Mouse (Mus musculus): ENCODE measurements around the gene Amd1. TPM values are rescaled to one million over a fixed set of nuclear protein-coding genes. Genes with fewer than 3 reads are reported as not detected.
"Not testable (repeated sequence)": the region's sequence is repeated elsewhere in the genome, so short reads cannot be mapped to it uniquely, and the experiment has no call there.

Gene Amd1
- polyA plus RNA-seq, 1 experiment: 18.4 TPM

DNA sequence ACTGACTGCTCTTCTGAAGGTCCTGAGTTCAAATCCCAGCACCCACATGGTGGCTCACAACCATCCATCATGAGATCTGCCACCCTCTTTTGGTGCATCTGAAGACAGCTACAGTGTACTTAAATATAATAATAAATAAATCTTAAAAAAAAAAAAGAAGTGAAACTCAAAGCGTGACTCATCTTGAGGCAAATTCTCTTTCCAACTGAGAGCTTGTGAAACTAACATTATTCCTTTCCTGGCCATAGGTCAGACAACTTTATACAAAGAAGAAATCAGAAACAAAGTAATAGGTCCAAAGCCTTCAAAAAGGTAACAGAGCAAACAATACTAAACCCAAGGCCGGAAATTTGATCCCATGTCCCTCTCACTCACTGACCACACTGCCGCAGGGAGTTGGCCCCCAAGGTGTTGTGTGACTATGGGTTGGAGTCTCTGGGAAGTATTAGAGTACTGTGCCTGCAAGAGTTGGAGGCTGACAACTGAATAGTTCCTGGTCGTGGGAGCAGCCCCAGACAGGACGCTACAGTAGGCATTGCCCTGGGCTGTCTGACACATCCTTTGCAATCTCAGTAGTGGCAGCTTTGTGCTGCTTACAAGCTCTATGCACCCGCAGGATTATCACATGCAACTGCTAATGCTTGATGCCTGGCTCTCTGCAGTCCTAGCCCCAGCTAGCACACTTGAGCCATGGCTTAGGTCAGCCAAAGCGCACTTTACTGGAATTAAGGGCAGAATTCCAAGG lies 15.0 kb upstream of the Amd1 start:
- H3K27ac ChIP-seq (ENCODE audit: insufficient read depth, low read depth, low read length): no peak overlapping the region
- 0 out of 2 replicates have a peak, but pooled peaks cover 4% of the 10 kb centered on the region for H3K4me1 ChIP-seq (ENCODE audit: control insufficient read depth, insufficient read depth, low read length)
- no peaks in the 10 kb centered on the region for H3K27me3 ChIP-seq (replicated peaks; ENCODE audit: control insufficient read depth, insufficient read depth, low read length)
- peak; percentile 32 for DNase-seq
- no peak overlapping the region for H3K4me3 ChIP-seq (ENCODE audit: insufficient read depth, low read depth, low read length)
- H3K36me3 ChIP-seq (ENCODE audit: control insufficient read depth, insufficient read depth, low read length): no peaks in the 10 kb centered on the region
- no peak for TF ChIP-seq CTCF (conservative IDR thresholded peaks at IDR 0.05; ENCODE audit: insufficient read depth, insufficient read length, low read depth, low read length)
- TF ChIP-seq POLR2A (IDR thresholded peaks at IDR 0.05; ENCODE audit: low read depth, low read length): no peak
- 51% methylated on average over 7 of the region's 7 CpGs for WGBS

DNA sequence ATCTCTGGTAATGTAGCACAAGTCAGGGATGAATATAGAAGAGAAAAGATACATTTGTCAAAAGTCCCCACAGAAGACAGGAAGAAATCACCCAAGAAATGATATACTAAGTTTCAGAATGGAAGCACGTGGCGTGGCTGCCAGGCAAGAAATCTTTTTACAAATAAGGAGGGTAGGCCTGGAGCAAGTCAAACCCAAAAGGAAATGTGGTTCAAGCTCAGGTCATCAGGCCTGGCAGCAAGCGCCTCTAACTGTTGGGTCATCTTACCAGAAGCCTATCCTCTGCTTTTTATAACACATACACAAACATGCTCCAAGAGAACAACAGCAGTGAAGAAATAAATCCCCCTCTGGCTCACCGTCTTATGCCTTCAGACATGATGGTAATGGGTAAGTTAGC lies 10.8 kb upstream of the Amd1 start:
- TF ChIP-seq CTCF (conservative IDR thresholded peaks at IDR 0.05; ENCODE audit: insufficient read depth, insufficient read length, low read depth, low read length): no peak
- TF ChIP-seq POLR2A (IDR thresholded peaks at IDR 0.05; ENCODE audit: low read depth, low read length): no peak
- H3K27ac ChIP-seq (ENCODE audit: insufficient read depth, low read depth, low read length): no peak overlapping the region
- no peak for DNase-seq
- H3K27me3 ChIP-seq (replicated peaks; ENCODE audit: control insufficient read depth, insufficient read depth, low read length): no peaks in the 10 kb centered on the region
- WGBS: 75% methylated on average over 4 of the region's 4 CpGs
- H3K36me3 ChIP-seq (ENCODE audit: control insufficient read depth, insufficient read depth, low read length): no peaks in the 10 kb centered on the region
- H3K4me1 ChIP-seq (ENCODE audit: control insufficient read depth, insufficient read depth, low read length): 0 out of 2 replicates have a peak, but pooled peaks cover 4% of the 10 kb centered on the region
- H3K4me3 ChIP-seq (ENCODE audit: insufficient read depth, low read depth, low read length): no peak overlapping the region

DNA sequence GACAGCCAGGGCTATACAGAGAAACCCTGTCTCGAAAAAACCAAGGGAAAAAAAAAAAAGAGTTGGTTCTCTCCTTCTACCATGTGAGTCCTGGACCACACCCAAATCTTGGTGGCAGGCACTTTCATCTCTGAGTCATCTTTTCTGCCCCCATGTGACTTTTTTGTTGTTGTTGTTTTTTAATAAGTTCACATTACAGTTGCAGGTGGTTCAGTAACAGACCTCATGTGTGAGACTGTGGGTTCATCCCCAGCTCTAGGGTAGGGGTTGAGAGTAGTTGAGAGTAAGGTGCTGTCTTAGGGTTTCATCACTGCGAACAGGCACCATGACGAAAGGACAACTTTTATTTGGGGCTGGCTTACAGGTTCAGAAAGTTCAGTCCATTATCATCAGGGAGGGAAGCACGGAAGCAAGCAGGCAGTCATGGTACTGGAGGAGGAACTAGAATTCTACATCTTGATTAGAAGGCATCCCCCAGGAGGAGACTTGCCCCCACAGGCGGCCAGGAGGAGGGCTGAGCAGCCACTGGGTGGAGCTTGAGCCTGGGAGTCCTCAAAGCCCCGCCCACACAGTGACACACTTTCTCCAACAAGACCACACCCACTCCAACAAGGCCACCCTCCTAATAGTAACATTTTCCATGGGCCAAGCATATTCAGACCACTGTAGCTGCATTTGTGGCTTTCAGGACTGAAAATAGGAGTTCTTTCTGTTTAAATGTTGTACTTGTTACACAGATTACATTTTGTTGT lies 8.1 kb upstream of the Amd1 start:
- no peak overlapping the region for H3K4me3 ChIP-seq (ENCODE audit: insufficient read depth, low read depth, low read length)
- TF ChIP-seq POLR2A (IDR thresholded peaks at IDR 0.05; ENCODE audit: low read depth, low read length) (no peak), CTCF (conservative IDR thresholded peaks at IDR 0.05; ENCODE audit: insufficient read depth, insufficient read length, low read depth, low read length) (no peak)
- H3K4me1 ChIP-seq (ENCODE audit: control insufficient read depth, insufficient read depth, low read length): no peaks in the 10 kb centered on the region
- no peaks in the 10 kb centered on the region for H3K36me3 ChIP-seq (ENCODE audit: control insufficient read depth, insufficient read depth, low read length)
- 60% methylated on average over 6 of the region's 6 CpGs for whole genome bisulfite sequencing
- H3K27me3 ChIP-seq (replicated peaks; ENCODE audit: control insufficient read depth, insufficient read depth, low read length): no peaks in the 10 kb centered on the region
- no peak overlapping the region for H3K27ac ChIP-seq (ENCODE audit: insufficient read depth, low read depth, low read length)
- no peak for DNase-seq

DNA sequence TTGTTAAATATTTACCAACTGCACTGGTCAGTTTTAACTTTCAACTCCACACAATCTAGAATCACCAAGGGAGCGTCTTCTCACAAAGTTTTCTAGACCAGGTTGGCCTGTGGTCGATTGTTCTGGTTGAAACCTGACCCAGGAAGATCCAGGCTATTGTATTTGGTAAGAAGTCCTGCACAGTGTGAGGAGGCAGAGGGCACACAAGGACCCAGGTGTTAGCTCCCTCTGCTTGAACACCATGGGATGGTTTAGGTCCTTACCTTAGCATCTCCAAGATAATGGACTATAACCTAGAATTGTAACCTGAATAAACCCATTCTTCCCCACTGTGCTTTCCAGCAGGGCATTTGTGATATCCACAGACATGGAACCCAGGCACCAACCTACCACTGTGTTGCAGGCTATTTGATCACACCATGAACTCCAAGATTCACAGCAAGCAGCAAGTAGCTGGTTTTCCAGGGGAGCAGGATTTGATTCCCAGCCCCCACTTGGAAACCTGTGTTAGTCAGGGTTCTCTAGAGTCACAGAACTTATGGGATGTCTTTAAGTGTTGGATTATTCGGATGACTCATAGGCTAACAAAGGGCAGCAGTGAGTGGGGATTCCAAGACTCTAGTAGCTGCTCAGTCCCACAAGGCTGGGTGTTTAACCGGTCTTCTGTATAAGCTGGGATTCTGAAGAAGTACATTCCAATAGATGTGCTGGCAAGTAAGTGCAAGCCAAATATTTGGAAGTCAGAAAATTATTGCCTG lies 6.0 kb upstream of the Amd1 start:
- 54% methylated on average over 4 of the region's 4 CpGs for WGBS
- no peak overlapping the region for H3K27ac ChIP-seq (ENCODE audit: insufficient read depth, low read depth, low read length)
- DNase-seq: peak; percentile 33
- no peaks in the 10 kb centered on the region for H3K27me3 ChIP-seq (replicated peaks; ENCODE audit: control insufficient read depth, insufficient read depth, low read length)
- no peak for TF ChIP-seq POLR2A (IDR thresholded peaks at IDR 0.05; ENCODE audit: low read depth, low read length)
- TF ChIP-seq CTCF (conservative IDR thresholded peaks at IDR 0.05; ENCODE audit: insufficient read depth, insufficient read length, low read depth, low read length): no peak
- H3K4me1 ChIP-seq (ENCODE audit: control insufficient read depth, insufficient read depth, low read length): no peaks in the 10 kb centered on the region
- H3K36me3 ChIP-seq (ENCODE audit: control insufficient read depth, insufficient read depth, low read length): no peaks in the 10 kb centered on the region
- no peak overlapping the region for H3K4me3 ChIP-seq (ENCODE audit: insufficient read depth, low read depth, low read length)

DNA sequence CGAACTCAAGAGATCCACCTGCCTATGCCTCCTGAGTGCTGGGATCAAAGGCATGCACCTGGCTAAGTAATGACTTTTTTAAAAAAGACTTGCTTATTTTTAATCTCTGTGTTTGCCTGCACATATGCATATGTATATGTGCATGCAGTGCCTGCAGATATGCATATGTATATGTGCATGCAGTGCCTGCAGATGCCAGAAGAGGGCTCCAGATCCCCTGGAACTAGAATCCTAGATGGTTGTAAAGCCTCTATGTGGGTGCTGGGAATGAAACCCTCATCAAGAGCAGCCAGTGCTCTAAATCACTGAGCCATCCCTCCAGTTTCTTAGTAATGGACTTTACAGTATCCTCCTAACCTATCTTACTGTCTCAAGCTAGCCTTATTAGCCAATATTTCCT lies 4.0 kb upstream of the Amd1 start:
- TF ChIP-seq POLR2A (IDR thresholded peaks at IDR 0.05; ENCODE audit: low read depth, low read length): no peak
- TF ChIP-seq CTCF (conservative IDR thresholded peaks at IDR 0.05; ENCODE audit: insufficient read depth, insufficient read length, low read depth, low read length): no peak
- DNase-seq: no peak
- WGBS: 89% methylated on average over 1 of the region's 1 CpGs
- Histone ChIP-seq H3K27ac (ENCODE audit: insufficient read depth, low read depth, low read length) (no peak overlapping the region), H3K27me3 (replicated peaks; ENCODE audit: control insufficient read depth, insufficient read depth, low read length) (no peaks in the 10 kb centered on the region), H3K36me3 (ENCODE audit: control insufficient read depth, insufficient read depth, low read length) (no peaks in the 10 kb centered on the region), H3K4me3 (ENCODE audit: insufficient read depth, low read depth, low read length) (no peak overlapping the region), H3K4me1 (ENCODE audit: control insufficient read depth, insufficient read depth, low read length) (no peaks in the 10 kb centered on the region)

DNA sequence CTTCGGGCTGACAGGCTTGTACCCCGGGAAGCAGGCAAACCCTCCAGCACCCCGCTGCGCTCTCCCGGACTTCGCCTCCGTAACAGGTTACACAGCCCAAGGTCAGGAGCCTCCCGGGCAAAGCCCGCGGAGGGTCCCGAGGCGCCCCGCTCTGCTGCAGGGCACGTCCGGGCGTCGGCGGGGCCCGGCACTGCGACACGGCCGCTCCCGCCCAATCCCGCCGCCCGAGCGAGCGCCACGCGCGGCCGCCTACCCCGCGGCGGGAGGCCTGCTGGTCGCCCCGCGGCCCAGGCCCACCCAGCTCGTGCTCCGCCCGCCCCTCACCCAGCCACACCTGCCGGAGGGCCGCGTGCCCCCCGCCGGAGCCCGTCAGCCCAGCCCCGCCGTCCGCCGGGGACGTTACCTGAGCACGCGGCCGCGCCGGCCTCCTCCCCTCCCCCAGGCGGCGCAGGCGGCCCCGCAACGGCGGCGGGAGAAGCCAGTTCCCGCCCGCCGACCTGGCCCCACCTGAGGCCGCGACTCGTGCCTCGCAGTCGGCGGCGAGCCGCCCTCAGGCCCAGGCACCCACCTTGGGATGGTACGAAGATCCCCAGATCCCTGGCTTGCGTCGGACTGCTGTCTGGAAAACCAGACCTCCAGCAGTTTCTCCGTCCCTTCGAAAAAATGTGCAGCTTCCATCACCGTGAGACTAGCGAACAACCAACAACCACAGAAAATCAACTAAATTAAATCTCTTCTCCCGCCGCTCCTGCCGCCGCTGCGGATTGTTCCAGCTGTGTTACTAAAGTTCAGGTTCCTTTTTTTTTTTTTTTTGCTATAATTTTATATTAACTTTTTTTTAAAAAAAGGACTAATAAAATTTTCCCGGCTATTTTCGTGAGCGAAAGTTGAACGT lies 558 bp downstream of the Amd1 start:
- WGBS: under 1% methylated on average over 85 of the region's 91 CpGs
- H3K27me3 ChIP-seq (replicated peaks; ENCODE audit: control insufficient read depth, insufficient read depth, low read length); H3K4me1 ChIP-seq (ENCODE audit: control insufficient read depth, insufficient read depth, low read length); H3K36me3 ChIP-seq (ENCODE audit: control insufficient read depth, insufficient read depth, low read length): not testable (repeated sequence)
- H3K27ac ChIP-seq (ENCODE audit: insufficient read depth, low read depth, low read length): peak overlapping the region; percentile 22; the same call in 1 of the 2 replicates
- DNase-seq: peak; percentile 52
- H3K4me3 ChIP-seq (ENCODE audit: insufficient read depth, low read depth, low read length): peak overlapping the region; percentile 89
